Mouse (Mus musculus): ENCODE measurements around the gene Zfp775.

The Zfp775 gene

GRCm38 (mm10) chr6:48601271-48602079, at the start of gene Zfp775:
TSS of gene Zfp775 (plus strand) at chr6:48602063.
- DNase-seq (ENCODE audit: low spot score in 2 of 2) = peak; percentile 98

GRCm38 (mm10) chr6:48552918-48553317, 48.9 kb upstream of the Zfp775 start:
- no peak for DNase-seq (ENCODE audit: low spot score in 2 of 2)

GRCm38 (mm10) chr6:48553819-48554218, 48.0 kb upstream of the Zfp775 start:
- DNase-seq (ENCODE audit: low spot score in 2 of 2) = no peak

GRCm38 (mm10) chr6:48554280-48555103, 47.4 kb upstream of the Zfp775 start, which contains the start of gene Lrrc61:
TSS of gene Lrrc61 (plus strand) at chr6:48554796.
- peak; percentile 98 to 99 for DNase-seq (ENCODE audit: low spot score in 2 of 2)

GRCm38 (mm10) chr6:48555104-48555890, 46.6 kb upstream of the Zfp775 start:
- peak; percentile 79 to 85 for DNase-seq (ENCODE audit: low spot score in 2 of 2)

GRCm38 (mm10) chr6:48555956-48556355, 45.9 kb upstream of the Zfp775 start:
- no peak for DNase-seq (ENCODE audit: low spot score in 2 of 2)

- no peak for DNase-seq (ENCODE audit: low spot score in 2 of 2)
Observed at GRCm38 (mm10) chr6:48565693-48566310, 36.1 kb upstream of the Zfp775 start.

GRCm38 (mm10) chr6:48566312-48566711, 35.6 kb upstream of the Zfp775 start:
- DNase-seq (ENCODE audit: low spot score in 2 of 2) = no peak

GRCm38 (mm10) chr6:48568036-48568984, 33.6 kb upstream of the Zfp775 start:
- no peak for DNase-seq (ENCODE audit: low spot score in 2 of 2)

GRCm38 (mm10) chr6:48569065-48569807, 32.6 kb upstream of the Zfp775 start:
- no peak for DNase-seq (ENCODE audit: low spot score in 2 of 2)

GRCm38 (mm10) chr6:48572014-48572413, 29.8 kb upstream of the Zfp775 start:
- no peak for DNase-seq (ENCODE audit: low spot score in 2 of 2)

GRCm38 (mm10) chr6:48572572-48573061, 29.2 kb upstream of the Zfp775 start, which contains the start of gene Rarres2:
TSS of gene Rarres2 (minus strand) at chr6:48572789.
- DNase-seq (ENCODE audit: low spot score in 2 of 2) = no peak

GRCm38 (mm10) chr6:48573280-48573679, 28.6 kb upstream of the Zfp775 start:
- no peak for DNase-seq (ENCODE audit: low spot score in 2 of 2)

- DNase-seq (ENCODE audit: low spot score in 2 of 2) = no peak
Observed at GRCm38 (mm10) chr6:48573981-48574380, 27.9 kb upstream of the Zfp775 start.

- DNase-seq (ENCODE audit: low spot score in 2 of 2) = no peak
Observed at GRCm38 (mm10) chr6:48578736-48579135, 23.1 kb upstream of the Zfp775 start.

- no peak for DNase-seq (ENCODE audit: low spot score in 2 of 2)
Observed at GRCm38 (mm10) chr6:48579215-48579648, 22.6 kb upstream of the Zfp775 start.

- no peak for DNase-seq (ENCODE audit: low spot score in 2 of 2)
Observed at GRCm38 (mm10) chr6:48581257-48581656, 20.6 kb upstream of the Zfp775 start.

GRCm38 (mm10) chr6:48582037-48582436, 19.8 kb upstream of the Zfp775 start:
- DNase-seq (ENCODE audit: low spot score in 2 of 2) = peak in 1 of 2 experiments; percentile 49

GRCm38 (mm10) chr6:48589194-48589750, 12.6 kb upstream of the Zfp775 start, which contains the start of gene Gm45021:
TSS of gene Gm45021 (plus strand) at chr6:48589610.
- DNase-seq (ENCODE audit: low spot score in 2 of 2) = no peak

All from right cerebral cortex, postnatal 10 days (tissue).